Comparison of ENCODE assay signal across 9 mouse cellular contexts in the genomic region with DNA sequence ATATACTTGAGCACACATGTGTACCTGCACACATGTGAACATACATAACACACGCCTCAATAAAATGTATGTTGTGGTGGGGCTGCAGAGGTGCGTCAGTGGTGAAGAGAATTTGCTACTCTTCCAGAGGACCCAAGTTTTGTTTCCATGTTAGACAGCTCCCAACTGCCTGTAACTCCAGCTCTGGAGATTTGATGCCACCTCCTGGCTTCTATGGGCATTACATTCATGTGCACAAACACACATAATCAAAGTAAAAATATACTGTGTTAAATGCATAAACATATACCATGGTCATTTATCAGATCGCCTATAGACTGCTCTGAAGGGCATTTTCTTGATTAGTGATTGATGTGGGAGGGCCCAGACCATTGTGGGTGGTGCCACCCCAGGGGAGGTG. TPM values are rescaled to one million over a fixed set of nuclear protein-coding genes. Genes with fewer than 3 reads are reported as not detected.
DNase-seq lines count a peak whose midpoint lies in the region; ATAC-seq and TF ChIP-seq lines count a peak whose summit lies in the region.
"Had no signal": no experiment of that assay in that cellular context is flagged by ENCODE, and none has a peak within 500 bp of the region (broad histone marks: within the 10 kb centered on the region; RNA-seq: fewer than 3 reads in every experiment).

No protein-coding gene starts in this region.

- no peak for ATAC-seq in kidney, embryonic 15.5 days (replicated peaks; ENCODE audit: low FRiP score)
- ATAC-seq in hindbrain, embryonic 16.5 days = peak; percentile 26; the same call in 1 of the 2 replicates
- peak; percentile 48; the same call in 1 of the 2 replicates for ATAC-seq in monocyte, adult 5-6 weeks (replicated peaks; ENCODE audit: insufficient number of reproducible peaks, low FRiP score, low TSS enrichment, poor library complexity, severe bottlenecking)

- no peak overlapping the region for H3K27ac ChIP-seq in kidney, adult 2 months (ENCODE audit: insufficient read depth, low read depth, low read length)
- H3K27ac ChIP-seq in kidney, embryonic 15.5 days = no peak overlapping the region
- no peak overlapping the region for H3K27ac ChIP-seq in embryonic facial prominence, embryonic 10.5 days (replicated peaks)
- H3K27ac ChIP-seq in hindbrain, embryonic 16.5 days (ENCODE audit: low read depth, low read length) = no peak overlapping the region
- H3K27ac ChIP-seq in thymus, adult 2 months (ENCODE audit: control insufficient read depth, insufficient read depth, low read length) = no peak overlapping the region

- no peak overlapping the region for H3K4me3 ChIP-seq in kidney, adult 2 months (ENCODE audit: insufficient read depth, low read depth, low read length)
- H3K4me3 ChIP-seq in kidney, embryonic 15.5 days (replicated peaks) = no peak overlapping the region
- no peak overlapping the region for H3K4me3 ChIP-seq in embryonic facial prominence, embryonic 10.5 days
- H3K4me3 ChIP-seq in hindbrain, embryonic 16.5 days (ENCODE audit: low read length) = no peak overlapping the region
- H3K4me3 ChIP-seq in thymus, adult 2 months (ENCODE audit: control insufficient read depth, insufficient read depth, low read length) = no peak overlapping the region

- no peaks in the 10 kb centered on the region for H3K36me3 ChIP-seq in kidney, adult 2 months (ENCODE audit: control insufficient read depth, insufficient read depth, low read length)
- peaks cover 6% of the 10 kb centered on the region for H3K36me3 ChIP-seq in kidney, embryonic 15.5 days
- peaks cover 13% of the 10 kb centered on the region for H3K36me3 ChIP-seq in embryonic facial prominence, embryonic 10.5 days (replicated peaks)
- H3K36me3 ChIP-seq in hindbrain, embryonic 16.5 days (ENCODE audit: control insufficient read depth, insufficient read depth, low read length) = no peaks in the 10 kb centered on the region
- no peaks in the 10 kb centered on the region for H3K36me3 ChIP-seq in thymus, adult 2 months (ENCODE audit: control insufficient read depth, insufficient read depth, low read length)

- peaks cover 3% of the 10 kb centered on the region; the same call in 1 of the 2 replicates for H3K4me1 ChIP-seq in kidney, adult 2 months (ENCODE audit: control insufficient read depth, insufficient read depth, low read length)
- H3K4me1 ChIP-seq in kidney, embryonic 15.5 days = peaks cover 21% of the 10 kb centered on the region
- H3K4me1 ChIP-seq in embryonic facial prominence, embryonic 10.5 days = peaks cover 15% of the 10 kb centered on the region
- peaks cover 9% of the 10 kb centered on the region for H3K4me1 ChIP-seq in hindbrain, embryonic 16.5 days (ENCODE audit: control insufficient read depth, insufficient read depth, low read depth, low read length)
- H3K4me1 ChIP-seq in thymus, adult 2 months (replicated peaks; ENCODE audit: control insufficient read depth, insufficient read depth, low read length) = peaks cover 4% of the 10 kb centered on the region

- H3K4me2 ChIP-seq in kidney, embryonic 15.5 days = no peak overlapping the region
- no peak overlapping the region for H3K4me2 ChIP-seq in hindbrain, embryonic 16.5 days (ENCODE audit: low read length)

- intact Hi-C loops in left cerebral cortex, postnatal 36 days (cut with DNase I) = loop anchor here (2.0 to 10.0 kb wide), 4 partner anchors 75 to 668 kb away; no protein-coding TSS in a partner anchor

- no peak overlapping the region for H3K9ac ChIP-seq in kidney, embryonic 15.5 days
- no peak overlapping the region for H3K9ac ChIP-seq in hindbrain, embryonic 16.5 days (ENCODE audit: low read depth, low read length)

- H3K9me3 ChIP-seq in kidney, embryonic 15.5 days (replicated peaks) = no peaks in the 10 kb centered on the region
- no peaks in the 10 kb centered on the region for H3K9me3 ChIP-seq in embryonic facial prominence, embryonic 10.5 days
- H3K9me3 ChIP-seq in hindbrain, embryonic 16.5 days (ENCODE audit: control insufficient read depth, low read length) = no peaks in the 10 kb centered on the region

- H3K27me3 ChIP-seq in kidney, adult 2 months (replicated peaks; ENCODE audit: control insufficient read depth, insufficient read depth, low read length) = no peaks in the 10 kb centered on the region
- no peaks in the 10 kb centered on the region for H3K27me3 ChIP-seq in kidney, embryonic 15.5 days
- no peaks in the 10 kb centered on the region for H3K27me3 ChIP-seq in embryonic facial prominence, embryonic 10.5 days (replicated peaks; ENCODE audit: low read depth, poor library complexity, severe bottlenecking)
- no peaks in the 10 kb centered on the region for H3K27me3 ChIP-seq in hindbrain, embryonic 16.5 days (replicated peaks; ENCODE audit: control insufficient read depth, insufficient read depth, low read length)
- no peaks in the 10 kb centered on the region for H3K27me3 ChIP-seq in thymus, adult 2 months (ENCODE audit: control insufficient read depth, insufficient read depth, low read length)

- peak; percentile 65 for TF ChIP-seq CTCF in kidney, adult 2 months (conservative IDR thresholded peaks at IDR 0.05; ENCODE audit: insufficient read depth, insufficient read length, low read depth, low read length)
- no peak for TF ChIP-seq CTCF in thymus, adult 2 months (IDR thresholded peaks at IDR 0.05; ENCODE audit: borderline replicate concordance, control insufficient read depth, extremely low read depth, insufficient read depth, low read length, poor library complexity)

- TF ChIP-seq POLR2A in kidney, adult 2 months (IDR thresholded peaks at IDR 0.05; ENCODE audit: low read depth, low read length) = no peak
- TF ChIP-seq POLR2A in thymus, adult 2 months (IDR thresholded peaks at IDR 0.05; ENCODE audit: control insufficient read depth, extremely low read depth, insufficient read depth, low read length, poor library complexity) = no peak

- peak; percentile 62 for DNase-seq in kidney, adult 2 months
- peak; percentile 14 for DNase-seq in adrenal gland, adult 8-10 months
- DNase-seq in embryonic facial prominence, embryonic 10.5 days (ENCODE audit: low spot score) = peak; percentile 52
- DNase-seq in left cerebral cortex, postnatal 36 days (ENCODE audit: low spot score in 2 of 2) = peak; percentile 44 to 57
- peak; percentile 65 for DNase-seq in thymus, adult 2 months

- WGBS in kidney, adult 2 months = 54% methylated on average over 3 of the region's 3 CpGs
- WGBS in kidney, embryonic 15.5 days = 63% methylated on average over 3 of the region's 3 CpGs
- WGBS in embryonic facial prominence, embryonic 10.5 days = 67% methylated on average over 3 of the region's 3 CpGs
- WGBS in hindbrain, embryonic 16.5 days = 58% methylated on average over 3 of the region's 3 CpGs
- WGBS in thymus, adult 2 months = 74% methylated on average over 3 of the region's 3 CpGs

RNA-seq across cellular contexts. Expression of gene 1300017J02Rik, which starts 2.2 kb away (rescaled TPM):
- polyA plus RNA-seq in kidney, adult 2 months (2012; rRNA removed) = 0.05 and 0.08 TPM in 2 replicates
- polyA plus RNA-seq in kidney, embryonic 15.5 days (2015; fragmentation: Nextera tagmentation; extraction: Ambion mirVana) = 2.2 and 2.4 TPM in 2 replicates
- 1 to 10 TPM in 2 of 4 experiments, under 1 TPM in 1, not detected in 1; 0.56 to 1.6 (median 1.3) TPM for total RNA-seq in adrenal gland, adult 8-10 months (2022)
- polyA plus RNA-seq in embryonic facial prominence, embryonic 10.5 days (2016; fragmentation: Nextera tagmentation; extraction: Ambion mirVana) = 2.9 and 4.0 TPM in 2 replicates
- 1.0 and 1.4 TPM in 2 replicates for polyA plus RNA-seq in hindbrain, embryonic 16.5 days (2015; fragmentation: Nextera tagmentation; extraction: Ambion mirVana)
- total RNA-seq in left cerebral cortex, postnatal 36 days (2021) = under 1 TPM in 1 of 2 experiments, not detected in 1; 0.74 TPM
- 3.5 TPM in 1 of 3 replicates, not detected in the others for total RNA-seq in monocyte, adult 5-6 weeks (2017)
- polyA plus RNA-seq in thymus, adult 2 months (2012; rRNA removed) = 1.7 and 1.9 TPM in 2 replicates
- total RNA-seq: gastrocnemius, postnatal 36 days had no signal

RNA-seq across cellular contexts. Expression of gene Topbp1, which starts 2.3 kb away (rescaled TPM):
- polyA plus RNA-seq in kidney, adult 2 months (2012; rRNA removed) = 4.4 and 4.7 TPM in 2 replicates
- 69.2 and 69.5 TPM in 2 replicates for polyA plus RNA-seq in kidney, embryonic 15.5 days (2015; fragmentation: Nextera tagmentation; extraction: Ambion mirVana)
- total RNA-seq in adrenal gland, adult 8-10 months (2022) = 10 to 100 TPM; 27.8 to 31.7 (median 29.8) TPM
- polyA plus RNA-seq in embryonic facial prominence, embryonic 10.5 days (2016; fragmentation: Nextera tagmentation; extraction: Ambion mirVana) = 86.9 and 93.9 TPM in 2 replicates
- 17.6 and 21.4 TPM in 2 replicates for polyA plus RNA-seq in hindbrain, embryonic 16.5 days (2015; fragmentation: Nextera tagmentation; extraction: Ambion mirVana)
- 10 to 100 TPM; 16.6 to 24.5 TPM for total RNA-seq in left cerebral cortex, postnatal 36 days (2021)
- total RNA-seq in monocyte, adult 5-6 weeks (2017) = 71.1 to 109 TPM (median 75.5 TPM) in 3 replicates
- polyA plus RNA-seq in thymus, adult 2 months (2012; rRNA removed) = 41.5 and 52.1 TPM in 2 replicates

Comparison
In these comparisons a context has a peak if more than half of its experiments do, and no peak if none do; other contexts are left out.
1. DNase-seq: peak in every context shown above with its lines; median percentile 65 in thymus, adult 2 months; 62 in kidney, adult 2 months; 52 in embryonic facial prominence, embryonic 10.5 days; 50 in left cerebral cortex, postnatal 36 days; 14 in adrenal gland, adult 8-10 months.